Mouse (Mus musculus) Patski (cell line): ENCODE measurements around the gene C8b. TPM values are rescaled to one million over a fixed set of nuclear protein-coding genes. Genes with fewer than 3 reads are reported as not detected.

ENCODE experiments used
- ATAC-seq: fragments of 100-300 bp; one replicate; pipeline ENCODE4 v1.8.0; 2021
- CTCF ChIA-PET: fragments of 350-600 bp; sonication (Branson Sonifier 250); formaldehyde crosslinking; loops from one replicate; lab custom pipeline; 2022; ENCODE audit warnings: inconsistent platforms; lab: Charles Lee
- POLR2A ChIA-PET: fragments of 350-600 bp; sonication (Branson Sonifier 250); formaldehyde crosslinking; loops from one replicate; lab custom pipeline; 2022; ENCODE audit warnings: antibody characterized with exemption, inconsistent platforms; lab: Charles Lee
- DNase-seq: peaks from one replicate; pipeline ENCODE4 v3.0.0-alpha.2; 2011; ENCODE audit warnings: low read depth, low spot score
- H3K27me3 ChIP-seq: fragments of 371-371 bp; one replicate; pipeline ENCODE4 v1.5.1; 2021
- CTCF ChIP-seq: fragments of 100-300 bp; IDR thresholded peaks from one replicate; pipeline ENCODE4 v1.5.1; 2021
- in situ Hi-C: fragments of 300-500 bp; cut with MboI; formaldehyde crosslinking; loops from 3 replicates; pipeline ENCODE4 v1.11.1; 2018; ENCODE audit warnings: low pct_unique_long_range_greater_than_20kb, mixed read lengths
- polyA plus RNA-seq: library from polyadenylated mRNA; unstranded; gene quantifications from one replicate; pipeline ENCODE4 v1.2.3, GENCODE M21; 2021

The C8b gene
- polyA plus RNA-seq, 1 experiment from 2014 or later: not detected

DNA sequence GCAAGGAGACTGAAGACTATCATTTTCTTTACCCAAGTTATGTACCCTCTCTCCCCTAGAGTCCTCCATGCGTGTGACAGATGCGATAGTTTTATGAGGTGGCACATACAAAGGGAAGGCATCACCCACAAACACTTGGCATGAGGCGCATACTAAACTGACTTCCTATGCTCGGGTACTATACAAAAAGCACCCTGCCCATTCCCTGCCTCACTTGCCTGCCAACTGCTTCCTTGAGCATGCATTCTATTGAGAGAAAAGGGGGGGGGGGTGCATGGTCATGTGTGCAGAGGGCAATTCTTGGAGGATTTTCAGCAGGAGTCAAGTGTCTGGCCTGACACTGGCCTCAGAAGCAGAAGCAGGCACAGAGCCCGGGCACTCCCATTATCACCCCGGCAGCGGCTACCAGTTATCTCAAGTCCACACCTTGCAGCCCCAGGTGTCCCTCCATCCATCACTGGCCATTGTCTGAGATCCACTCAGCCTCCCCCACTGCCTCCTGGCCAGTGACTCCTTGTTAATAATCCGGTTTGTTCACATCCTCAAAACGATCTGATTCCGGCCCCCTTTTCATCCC lies 44.7 kb downstream of the C8b start:
- POLR2A ChIA-PET: no interaction called here
- no peak for DNase-seq

DNA sequence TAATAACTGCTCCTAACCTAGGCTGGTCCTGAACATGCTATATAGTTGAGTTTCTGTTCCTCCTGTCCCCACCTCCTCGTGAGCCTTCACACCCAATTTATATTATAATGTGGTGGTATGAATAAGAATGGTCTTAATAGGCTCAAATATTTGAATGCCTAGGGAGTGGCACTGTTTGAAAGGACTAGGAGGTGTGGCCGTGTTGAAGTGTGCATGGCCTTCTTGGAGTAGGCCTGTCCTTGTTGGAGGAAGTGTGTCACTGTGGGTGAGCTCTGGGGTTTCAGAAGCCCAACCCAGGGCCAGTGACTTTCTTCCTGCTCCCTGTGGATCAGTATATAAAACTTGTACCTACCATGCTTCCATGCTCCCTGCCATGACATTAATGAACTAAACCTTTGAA lies 47.5 kb downstream of the C8b start:
- ChIA-PET CTCF (no interaction called here), POLR2A (interaction anchor here (0.6 kb wide), 1 partner anchor 92 kb away, joined by 3 read pairs; no protein-coding TSS in a partner anchor)
- TF ChIP-seq CTCF: no peak
- in situ Hi-C loops: no loop called here
- no peaks in the 10 kb centered on the region for H3K27me3 ChIP-seq
- ATAC-seq (no peak), DNase-seq (no peak)

More for the DNA sequence above, 44.7 kb downstream of the C8b start:
- ATAC-seq: no peak
- CTCF ChIA-PET: no interaction called here
- in situ Hi-C loops: no loop called here
- H3K27me3 ChIP-seq: no peaks in the 10 kb centered on the region
- TF ChIP-seq CTCF: no peak

DNA sequence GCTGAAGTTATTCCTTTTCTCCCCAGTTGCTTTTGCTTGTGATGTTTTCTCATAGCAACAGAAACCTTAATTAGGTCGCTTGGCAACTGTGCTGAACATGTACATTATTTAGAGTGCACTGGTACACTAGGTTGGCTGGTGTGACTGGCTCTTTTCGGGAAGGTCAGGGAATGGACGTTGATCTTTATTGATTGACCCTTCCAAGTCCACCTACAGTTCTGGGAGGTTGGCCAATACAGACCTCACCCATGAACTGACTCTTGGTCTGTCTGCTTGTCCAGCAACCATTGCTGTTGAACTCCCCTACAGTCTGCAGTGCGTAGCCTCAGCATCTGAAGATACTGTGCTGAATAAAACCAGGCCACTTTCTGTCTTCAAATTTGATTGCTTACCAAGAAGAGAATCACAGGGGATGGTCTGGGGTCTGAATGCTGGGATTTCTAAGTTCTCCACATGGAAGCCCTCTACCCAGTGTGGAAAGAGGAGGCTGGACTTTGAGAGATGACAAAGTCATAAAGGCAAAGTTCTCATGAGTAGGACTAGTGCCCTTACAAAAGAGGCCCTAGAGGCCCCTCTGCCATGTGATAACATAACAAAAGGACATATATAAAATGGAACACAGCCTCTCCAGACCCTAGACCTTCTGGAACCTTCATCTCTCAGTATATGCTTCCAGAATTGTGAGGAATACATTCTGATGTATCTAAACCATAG lies 50.6 kb downstream of the C8b start:
- TF ChIP-seq CTCF: no peak
- in situ Hi-C loops: no loop called here
- ATAC-seq (no peak), DNase-seq (no peak)
- no peaks in the 10 kb centered on the region for H3K27me3 ChIP-seq
- POLR2A ChIA-PET: no interaction called here
- CTCF ChIA-PET: interaction anchor here (1.2 kb wide), 1 partner anchor 15 kb away, joined by 3 read pairs; no protein-coding TSS in a partner anchor

DNA sequence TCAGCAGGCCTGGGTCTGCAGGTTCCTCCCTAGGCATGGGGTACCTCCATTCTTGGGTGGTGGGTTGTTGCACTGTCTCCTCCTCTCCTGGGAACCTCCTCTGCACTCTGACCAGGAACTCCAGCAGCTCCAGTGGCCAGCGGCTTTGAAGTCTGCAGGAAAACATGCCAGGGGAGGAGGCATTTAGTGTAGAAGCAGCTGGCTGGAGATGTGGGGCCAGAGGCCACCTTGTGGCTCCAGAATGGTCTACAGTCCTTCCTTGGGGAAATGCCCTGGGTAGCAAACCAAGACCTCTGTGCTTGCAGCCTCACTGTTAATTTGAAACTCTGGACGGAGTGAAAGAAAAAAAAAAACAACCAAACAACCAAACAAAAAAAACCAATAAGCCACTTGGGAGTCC lies 51.4 kb downstream of the C8b start:
- ChIA-PET POLR2A (no interaction called here), CTCF (interaction anchor here (0.6 kb wide), 1 partner anchor 21 kb away, joined by 4 read pairs; no protein-coding TSS in a partner anchor)
- TF ChIP-seq CTCF: no peak
- no peak for DNase-seq
- in situ Hi-C loops: no loop called here
- no peak for ATAC-seq
- no peaks in the 10 kb centered on the region for H3K27me3 ChIP-seq

DNA sequence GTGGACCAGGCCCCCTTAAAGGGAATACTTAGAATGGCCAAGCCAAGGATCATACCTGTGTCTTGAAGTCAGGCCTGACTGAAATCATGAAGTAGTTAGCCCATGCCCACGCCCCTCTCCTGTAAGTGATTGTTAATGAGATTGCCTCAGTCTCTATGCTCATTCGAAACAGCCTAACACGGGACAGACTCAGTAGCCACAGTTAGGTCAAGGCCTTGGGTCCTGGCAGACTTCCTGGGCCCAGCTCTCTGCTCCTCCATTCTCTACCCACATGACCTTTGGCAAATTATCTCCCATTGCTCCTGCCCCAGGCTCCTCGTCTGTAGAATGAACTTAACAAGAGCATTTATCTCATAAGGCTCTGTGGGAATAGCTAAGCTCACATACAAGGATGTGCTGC lies 52.9 kb downstream of the C8b start:
- DNase-seq (no peak), ATAC-seq (no peak)
- H3K27me3 ChIP-seq: no peaks in the 10 kb centered on the region
- CTCF ChIA-PET: no interaction called here
- in situ Hi-C loops: no loop called here
- POLR2A ChIA-PET: no interaction called here
- TF ChIP-seq CTCF: no peak

DNA sequence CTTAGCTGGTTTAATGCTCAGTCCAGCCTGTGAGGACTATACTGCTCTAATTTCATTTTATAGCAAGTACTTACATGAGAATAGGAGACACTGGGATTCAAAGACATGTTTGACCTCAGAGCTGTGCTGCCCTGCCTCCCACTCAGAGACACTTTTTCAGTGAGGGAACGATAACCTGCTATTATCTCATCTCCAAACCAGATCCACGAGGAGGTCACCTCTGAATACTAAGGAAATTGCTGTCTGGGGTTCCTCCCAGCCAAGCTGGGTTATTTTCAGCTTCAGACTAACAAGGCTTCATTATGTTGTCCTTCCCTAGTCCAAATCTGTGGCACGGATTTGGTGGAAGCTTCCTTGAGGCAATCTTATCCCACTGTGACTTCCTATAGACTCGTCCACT lies 53.8 kb downstream of the C8b start:
- no peak for TF ChIP-seq CTCF
- ATAC-seq: no peak

DNA sequence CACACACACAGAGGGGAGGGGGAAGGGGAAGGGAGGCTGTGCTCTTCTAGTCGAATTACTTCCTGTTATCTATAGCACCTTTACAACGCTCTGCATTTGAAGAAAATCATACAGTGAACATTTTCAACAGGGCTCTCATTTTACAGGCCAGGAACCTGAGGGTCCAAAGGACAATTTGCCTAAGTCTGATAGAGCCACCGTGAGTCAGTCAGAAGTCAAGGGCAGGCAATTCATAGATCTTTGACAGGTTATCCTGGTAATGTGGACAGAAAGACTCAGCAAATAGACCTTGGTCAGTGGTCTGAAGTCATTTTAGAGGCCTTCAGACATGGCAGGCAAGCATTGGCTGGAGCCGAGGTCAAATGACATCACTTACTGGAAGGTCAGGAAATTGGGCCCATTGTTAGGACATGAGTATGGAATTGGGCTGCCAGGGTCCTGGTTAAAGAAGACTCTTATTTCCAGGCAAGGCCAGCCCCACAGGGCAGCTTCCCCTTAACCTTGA lies 57.5 kb downstream of the C8b start:
- DNase-seq: no peak
- ChIA-PET POLR2A (no interaction called here), CTCF (no interaction called here)
- ATAC-seq: no peak
- in situ Hi-C loops: no loop called here
- TF ChIP-seq CTCF: no peak
- no peaks in the 10 kb centered on the region for H3K27me3 ChIP-seq

More for the DNA sequence above, 53.8 kb downstream of the C8b start:
- H3K27me3 ChIP-seq: no peaks in the 10 kb centered on the region
- no peak for DNase-seq
- ChIA-PET CTCF (no interaction called here), POLR2A (no interaction called here)
- in situ Hi-C loops: no loop called here

DNA sequence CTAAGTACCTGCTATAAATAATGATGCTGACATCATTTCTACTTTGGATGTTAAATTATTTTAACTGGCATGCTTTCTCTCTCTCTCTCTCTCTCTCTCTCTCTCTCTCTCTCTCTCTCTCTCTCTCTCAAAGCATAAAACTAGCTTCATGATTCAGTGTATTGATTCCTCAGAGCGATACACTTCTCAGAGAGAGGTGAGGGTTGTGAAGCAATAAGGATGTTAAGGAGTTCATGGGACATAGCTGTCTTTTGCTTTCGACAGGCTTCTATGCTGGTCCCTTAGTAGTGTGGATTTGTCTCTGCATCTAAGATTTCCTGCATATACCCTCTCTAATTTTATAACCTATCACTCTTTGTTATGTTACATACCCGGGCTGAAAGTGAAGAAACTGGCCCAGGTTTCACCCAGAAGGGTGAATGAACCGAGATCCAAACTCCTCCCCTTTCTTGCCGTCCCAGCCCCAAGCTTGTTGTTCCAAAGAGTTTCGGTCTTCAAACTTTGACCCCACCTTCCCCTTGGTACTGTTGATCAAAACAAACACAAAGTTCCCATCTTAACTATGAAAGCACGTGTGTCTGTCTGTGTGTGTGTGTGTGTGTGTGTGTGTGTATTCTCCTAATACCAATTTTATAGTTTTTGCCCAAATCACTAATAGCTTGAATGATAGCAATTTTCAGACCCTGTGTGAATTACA lies 58.4 kb downstream of the C8b start:
- ChIA-PET POLR2A (no interaction called here), CTCF (no interaction called here)
- no peak for TF ChIP-seq CTCF
- H3K27me3 ChIP-seq: no peaks in the 10 kb centered on the region
- in situ Hi-C loops: no loop called here
- DNase-seq (no peak), ATAC-seq (no peak)

DNA sequence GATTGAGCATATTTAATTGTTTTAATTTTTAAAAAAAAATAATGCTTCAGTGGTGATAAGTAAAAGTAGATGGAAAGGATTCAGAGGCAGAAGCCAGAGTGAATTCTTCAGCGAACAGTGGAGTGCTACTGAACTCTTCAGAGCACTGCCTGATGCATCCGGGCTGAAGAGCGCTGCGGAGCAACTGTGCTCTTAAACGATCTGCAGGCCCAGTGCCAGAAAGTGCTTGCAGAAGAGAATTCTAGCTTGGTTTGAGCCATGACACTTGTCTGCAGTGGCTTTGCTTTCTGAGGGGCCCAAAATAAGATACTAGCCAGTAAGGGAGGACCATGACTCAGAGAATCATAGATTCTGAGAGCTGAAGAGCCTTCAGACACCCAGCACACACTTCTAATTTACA lies 62.8 kb downstream of the C8b start:
- DNase-seq (no peak), ATAC-seq (no peak)
- in situ Hi-C loops: no loop called here
- TF ChIP-seq CTCF: no peak
- CTCF ChIA-PET: no interaction called here
- no peaks in the 10 kb centered on the region for H3K27me3 ChIP-seq
- POLR2A ChIA-PET: no interaction called here

DNA sequence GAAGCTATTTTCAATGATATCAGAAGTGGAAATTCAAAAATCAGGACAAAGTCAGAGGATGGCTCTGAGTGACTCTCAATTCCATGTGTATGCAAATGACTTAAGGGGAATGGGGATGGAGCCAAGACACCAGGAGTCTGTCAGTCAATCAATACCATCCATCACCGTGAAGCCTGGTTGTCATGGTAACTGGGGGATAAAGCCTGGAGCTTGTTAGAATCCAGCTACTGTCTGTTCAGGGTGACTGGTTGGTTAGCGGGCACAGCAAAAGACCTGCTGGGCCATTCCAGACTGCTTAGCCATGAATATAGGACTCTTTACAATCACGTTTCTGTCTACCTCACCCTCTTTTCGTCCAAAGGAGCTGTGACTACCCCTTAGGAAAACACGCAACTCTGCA lies 69.0 kb downstream of the C8b start:
- POLR2A ChIA-PET: no interaction called here
- no peak for TF ChIP-seq CTCF
- CTCF ChIA-PET: interaction anchor here (1.2 kb wide), 1 partner anchor 8 kb away, joined by 3 read pairs; no protein-coding TSS in a partner anchor
- in situ Hi-C loops: no loop called here
- H3K27me3 ChIP-seq: no peaks in the 10 kb centered on the region
- no peak for ATAC-seq
- DNase-seq: no peak

DNA sequence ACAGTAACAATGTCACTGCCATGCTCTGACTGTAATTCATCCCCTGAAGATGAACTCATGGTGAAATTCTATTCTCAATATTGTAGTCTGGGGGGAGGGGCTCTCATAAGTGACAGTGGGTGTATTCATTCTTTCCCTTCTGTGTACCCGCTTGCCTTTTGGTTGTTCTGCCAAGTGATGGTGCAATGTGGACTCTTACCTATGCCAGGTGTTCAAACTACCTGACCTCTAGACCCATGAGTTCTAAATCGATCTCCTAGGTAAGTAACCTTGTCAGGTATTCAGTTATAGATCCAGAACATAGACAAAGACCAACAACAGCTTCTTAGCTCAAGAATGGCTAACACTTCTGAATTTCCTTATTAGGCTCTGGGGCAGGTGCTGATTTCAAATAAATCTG lies 72.2 kb downstream of the C8b start:
- ChIA-PET POLR2A (no interaction called here), CTCF (interaction anchor here (1.6 kb wide), 1 partner anchor 21 kb away, joined by 3 read pairs; no protein-coding TSS in a partner anchor)
- in situ Hi-C loops: no loop called here
- H3K27me3 ChIP-seq: no peaks in the 10 kb centered on the region
- TF ChIP-seq CTCF: no peak
- DNase-seq: no peak
- no peak for ATAC-seq
